Mouse (Mus musculus) intestine, embryonic 14.5 days (tissue): ENCODE data around the gene Adnp. TPM values are rescaled to one million over a fixed set of nuclear protein-coding genes. Genes with fewer than 3 reads are reported as not detected.

Experiments
- ATAC-seq: fragments of 200-750 bp; cut with Nextera tagmentation; replicated peaks from 2 replicates; pipeline ENCODE4 v1.8.0; 2017; ENCODE audit warnings: low read depth, moderate number of reproducible peaks, moderate TSS enrichment, moderate library complexity; ENCODE audit not compliant: low FRiP score, low TSS enrichment
- DNase-seq: peaks from one replicate; pipeline ENCODE4 v3.0.0-alpha.2; 2018; ENCODE audit warnings: low spot score
- H3K27ac ChIP-seq: fragments of 300-500 bp; sonication (generic); 2 replicates; pipeline ENCODE4 v1.5.1; 2014; ENCODE audit warnings: low read depth, mild to moderate bottlenecking, control low read depth
- H3K27me3 ChIP-seq: fragments of 300-500 bp; sonication (generic); replicated peaks from 2 replicates; pipeline ENCODE4 v1.6.1; 2014; ENCODE audit warnings: low read length, control low read depth; ENCODE audit not compliant: control insufficient read depth, insufficient read depth
- H3K36me3 ChIP-seq: fragments of 300-500 bp; sonication (generic); 2 replicates; pipeline ENCODE4 v1.6.1; 2014; ENCODE audit warnings: low read length, control low read depth; ENCODE audit not compliant: control insufficient read depth, insufficient read depth
- H3K4me1 ChIP-seq: fragments of 300-500 bp; sonication (generic); replicated peaks from 2 replicates; pipeline ENCODE4 v1.6.1; 2014; ENCODE audit warnings: low read length, control low read depth, mixed read lengths; ENCODE audit not compliant: control insufficient read depth, insufficient read depth
- H3K4me2 ChIP-seq: fragments of 300-500 bp; sonication (generic); 2 replicates; pipeline ENCODE4 v1.6.1; 2014; ENCODE audit warnings: low read length
- H3K4me3 ChIP-seq: fragments of 300-500 bp; sonication (generic); 2 replicates; pipeline ENCODE4 v1.5.1; 2014; ENCODE audit warnings: low read depth, low read length, control low read depth, mixed read lengths
- H3K9ac ChIP-seq: fragments of 300-500 bp; sonication (generic); 2 replicates; pipeline ENCODE4 v1.6.1; 2014; ENCODE audit warnings: mild to moderate bottlenecking, low read length
- H3K9me3 ChIP-seq: fragments of 300-500 bp; sonication (generic); 2 replicates; pipeline ENCODE4 v1.6.1; 2016; ENCODE audit warnings: low read length, control low read depth; ENCODE audit not compliant: control insufficient read depth
- WGBS: fragments of 180-500 bp; shearing (Covaris S2); extraction: QIAGEN DNeasy Blood & Tissue Kit; methylation state at CpG from one replicate; pipeline ENCODE4 v1.1.7; 2014; 5-methylcytosine and 5-hydroxymethylcytosine counted together
- polyA plus RNA-seq: library from polyadenylated mRNA; unstranded; fragments of >200 nt; fragmentation: Nextera tagmentation; extraction: Ambion mirVana; gene quantifications from 2 replicates; pipeline ENCODE4 v1.2.1, GENCODE M21; 2014

Adnp gene
- polyA plus RNA-seq, 1 experiment from 2014 or later = 3.1 TPM

- Histone ChIP-seq H3K4me2 (no peak overlapping the region), H3K36me3 (peaks cover 78% of the 10 kb centered on the region)
These were observed 16.4 kb upstream of the Adnp start for GRCm38 (mm10) chr2:168223326-168223725.

GRCm38 (mm10) chr2:168213788-168214397 is 7.0 kb upstream of the Adnp start:
- Histone ChIP-seq H3K9ac (no peak overlapping the region), H3K27ac (no peak overlapping the region), H3K9me3 (no peaks in the 10 kb centered on the region), H3K36me3 (peaks cover 93% of the 10 kb centered on the region), H3K27me3 (no peaks in the 10 kb centered on the region), H3K4me3 (no peak overlapping the region), H3K4me2 (no peak overlapping the region), H3K4me1 (no peaks in the 10 kb centered on the region)
- ATAC-seq (no peak), DNase-seq (no peak)
- WGBS = 43% methylated on average over 5 of the region's 5 CpGs

More at GRCm38 (mm10) chr2:168223326-168223725, 16.4 kb upstream of the Adnp start:
- Histone ChIP-seq H3K4me1 (0 out of 2 replicates have a peak, but pooled peaks cover 4% of the 10 kb centered on the region), H3K9me3 (no peaks in the 10 kb centered on the region), H3K27me3 (no peaks in the 10 kb centered on the region), H3K4me3 (no peak overlapping the region), H3K9ac (no peak overlapping the region), H3K27ac (no peak overlapping the region)
- ATAC-seq (no peak), DNase-seq (no peak)
- WGBS = 87% methylated on average over 6 of the region's 6 CpGs

- ATAC-seq (no peak), DNase-seq (no peak)
- H3K4me3 ChIP-seq = no peak overlapping the region
- peaks cover 57% of the 10 kb centered on the region for H3K36me3 ChIP-seq
- peaks cover 8% of the 10 kb centered on the region; the same call in 1 of the 2 replicates for H3K4me1 ChIP-seq
- H3K27me3 ChIP-seq = no peaks in the 10 kb centered on the region
- peak overlapping the region; percentile 99; the same call in 1 of the 2 replicates for H3K27ac ChIP-seq
- no peak overlapping the region for H3K9ac ChIP-seq
- 97% methylated on average over 3 of the region's 3 CpGs for WGBS
- H3K9me3 ChIP-seq = no peaks in the 10 kb centered on the region
- no peak overlapping the region for H3K4me2 ChIP-seq
These were observed 971 bp upstream of the Adnp start for GRCm38 (mm10) chr2:168207883-168208282.

- Histone ChIP-seq H3K4me2 (peak overlapping the region; percentile 88), H3K36me3 (peaks cover 47% of the 10 kb centered on the region), H3K4me3 (peak overlapping the region; percentile 99), H3K27ac (peak overlapping the region; percentile 99), H3K27me3 (no peaks in the 10 kb centered on the region), H3K9me3 (no peaks in the 10 kb centered on the region), H3K9ac (peak overlapping the region; percentile 100), H3K4me1 (peaks cover 11% of the 10 kb centered on the region)
- DNase-seq (peak; percentile 76), ATAC-seq (peak; percentile 38)
- under 1% methylated on average over 38 of the region's 49 CpGs for WGBS
These were observed 956 bp downstream of the Adnp start for GRCm38 (mm10) chr2:168205681-168206631.

GRCm38 (mm10) chr2:168205265-168205664 is 1.6 kb downstream of the Adnp start:
- Histone ChIP-seq H3K4me2 (peak overlapping the region; percentile 88), H3K27me3 (no peaks in the 10 kb centered on the region), H3K4me1 (peaks cover 15% of the 10 kb centered on the region), H3K36me3 (peaks cover 44% of the 10 kb centered on the region), H3K9me3 (no peaks in the 10 kb centered on the region), H3K9ac (peak overlapping the region; percentile 100), H3K27ac (peak overlapping the region; percentile 99; the same call in 1 of the 2 replicates), H3K4me3 (peak overlapping the region; percentile 99)
- DNase-seq (peak; percentile 95), ATAC-seq (no peak)
- WGBS = 5% methylated on average over 6 of the region's 6 CpGs

- peaks cover 38% of the 10 kb centered on the region for H3K36me3 ChIP-seq
- DNase-seq = no peak
- WGBS = 78% methylated on average over 8 of the region's 8 CpGs
- peak overlapping the region; percentile 100; the same call in 1 of the 2 replicates for H3K9ac ChIP-seq
- no peaks in the 10 kb centered on the region for H3K9me3 ChIP-seq
- peak overlapping the region; percentile 88 for H3K4me2 ChIP-seq
- peaks cover 19% of the 10 kb centered on the region for H3K4me1 ChIP-seq
- H3K27ac ChIP-seq = no peak overlapping the region
- H3K27me3 ChIP-seq = no peaks in the 10 kb centered on the region
- no peak for ATAC-seq
- peak overlapping the region; percentile 99 for H3K4me3 ChIP-seq
These were observed 2.4 kb downstream of the Adnp start for GRCm38 (mm10) chr2:168204476-168204999.

GRCm38 (mm10) chr2:168200014-168200691 is 6.8 kb downstream of the Adnp start:
- H3K9me3 ChIP-seq = no peaks in the 10 kb centered on the region
- 76% methylated on average over 5 of the region's 5 CpGs for WGBS
- H3K27ac ChIP-seq = no peak overlapping the region
- no peak overlapping the region for H3K4me2 ChIP-seq
- no peak overlapping the region for H3K9ac ChIP-seq
- no peak for ATAC-seq
- peaks cover 36% of the 10 kb centered on the region for H3K4me1 ChIP-seq
- no peak for DNase-seq
- H3K4me3 ChIP-seq = no peak overlapping the region
- H3K36me3 ChIP-seq = peaks cover 43% of the 10 kb centered on the region
- H3K27me3 ChIP-seq = no peaks in the 10 kb centered on the region

- Histone ChIP-seq H3K9me3 (no peaks in the 10 kb centered on the region), H3K27me3 (no peaks in the 10 kb centered on the region), H3K36me3 (peaks cover 45% of the 10 kb centered on the region), H3K4me1 (peaks cover 37% of the 10 kb centered on the region), H3K9ac (no peak overlapping the region), H3K4me2 (no peak overlapping the region), H3K27ac (no peak overlapping the region), H3K4me3 (no peak overlapping the region)
- ATAC-seq (no peak), DNase-seq (no peak)
- WGBS = 89% methylated on average over 4 of the region's 4 CpGs
These were observed 7.4 kb downstream of the Adnp start for GRCm38 (mm10) chr2:168199476-168199875.
